Mouse (Mus musculus): Measurements from ENCODE around the gene Olfr250. TPM values are rescaled to one million over a fixed set of nuclear protein-coding genes. Genes with fewer than 3 reads are reported as not detected.

The Olfr250 gene
- polyA plus RNA-seq (2012; rRNA removed) = not detected in 2 replicates

DNA sequence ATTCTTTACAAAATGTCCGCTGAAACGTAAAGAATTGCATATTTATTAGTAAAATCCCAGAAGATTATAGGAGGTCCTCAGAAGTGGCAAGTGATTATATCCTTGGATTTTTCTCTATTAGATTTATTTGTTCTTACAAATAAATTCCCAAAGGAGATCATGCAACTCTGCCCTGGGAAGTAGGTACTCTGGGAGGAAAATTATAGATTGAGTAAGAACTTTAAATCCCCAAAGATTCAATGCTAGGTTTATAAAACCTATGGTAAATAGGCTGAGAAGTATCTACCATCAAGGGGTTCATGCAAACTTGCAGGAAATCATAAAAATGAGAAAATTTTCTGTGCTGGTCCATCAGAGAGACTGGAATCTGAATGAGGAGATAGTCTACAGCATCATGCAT, at the start of gene Olfr250:
Gene Olfr250 (plus strand): TSS at position 301 of the 400 bp plus-strand sequence.

GRCm38 (mm10) chr9:38328760-38329159, 37.9 kb upstream of the Olfr250 start, which contains the start of gene Olfr25:
TSS of gene Olfr25 (plus strand) at chr9:38329060.

GRCm38 (mm10) chr9:38348111-38348510, 18.6 kb upstream of the Olfr250 start, which contains the start of gene Olfr898:
TSS of gene Olfr898 (plus strand) at chr9:38348411.

DNA sequence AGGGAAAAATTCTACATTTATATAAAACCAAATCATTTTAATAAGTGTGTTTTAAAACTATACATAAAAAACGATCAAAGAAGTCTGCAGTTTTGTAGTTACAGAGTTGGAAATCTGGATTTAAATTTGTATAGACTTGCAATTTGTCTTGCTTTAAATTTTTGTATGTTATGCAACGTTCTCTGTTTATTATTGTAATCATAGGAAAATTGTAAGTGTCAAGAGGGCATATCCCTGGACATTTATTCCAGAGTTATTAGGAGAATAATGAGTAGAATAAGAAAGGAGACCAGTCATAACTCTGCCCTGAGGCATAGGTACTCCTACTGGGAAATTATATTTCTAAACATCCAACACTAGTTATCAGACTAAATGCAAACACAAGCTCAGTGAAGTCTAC, 10.1 kb downstream of the Olfr250 start, which contains the start of gene Olfr251:
Gene Olfr251 (plus strand): TSS at position 301 of the 400 bp plus-strand sequence.

GRCm38 (mm10) chr9:38401398-38401797, 34.7 kb downstream of the Olfr250 start, which contains the start of gene Olfr147:
TSS of gene Olfr147 (plus strand) at chr9:38401698.

Other genes with a start within 250 kb of the Olfr250 start
- gene Olfr890, start 224.4 kb upstream of the Olfr250 start, polyA plus RNA-seq (2012; rRNA removed) = not detected in 2 replicates
- not detected in 2 replicates for gene Olfr891, start 186.1 kb upstream of the Olfr250 start, polyA plus RNA-seq (2012; rRNA removed)
- gene Olfr893, start 158.5 kb upstream of the Olfr250 start, polyA plus RNA-seq (2012; rRNA removed) = not detected in 2 replicates
- gene Olfr894, start 148.8 kb upstream of the Olfr250 start, polyA plus RNA-seq (2012; rRNA removed) = not detected in 2 replicates
- not detected in 2 replicates for gene Olfr143, start 114.1 kb upstream of the Olfr250 start, polyA plus RNA-seq (2012; rRNA removed)
- gene Olfr895, start 99.0 kb upstream of the Olfr250 start, polyA plus RNA-seq (2012; rRNA removed) = not detected in 2 replicates
- gene Olfr896-ps1, start 75.8 kb upstream of the Olfr250 start, polyA plus RNA-seq (2012; rRNA removed) = not detected in 2 replicates
- gene Olfr25, start 37.8 kb upstream of the Olfr250 start, polyA plus RNA-seq (2012; rRNA removed) = not detected in 2 replicates
- gene Olfr898, start 18.5 kb upstream of the Olfr250 start, polyA plus RNA-seq (2012; rRNA removed) = not detected in 2 replicates
- not detected in 2 replicates for gene Olfr251, start 10.2 kb downstream of the Olfr250 start, polyA plus RNA-seq (2012; rRNA removed)
- not detected in 2 replicates for gene Olfr147, start 34.8 kb downstream of the Olfr250 start, polyA plus RNA-seq (2012; rRNA removed)
- not detected in 2 replicates for gene Olfr901, start 62.6 kb downstream of the Olfr250 start, polyA plus RNA-seq (2012; rRNA removed)
- not detected in 2 replicates for gene Olfr902, start 80.8 kb downstream of the Olfr250 start, polyA plus RNA-seq (2012; rRNA removed)
- not detected in 2 replicates for gene Olfr904, start 96.2 kb downstream of the Olfr250 start, polyA plus RNA-seq (2012; rRNA removed)
- not detected in 2 replicates for gene Olfr905, start 104.2 kb downstream of the Olfr250 start, polyA plus RNA-seq (2012; rRNA removed)
- not detected in 2 replicates for gene Olfr906, start 120.2 kb downstream of the Olfr250 start, polyA plus RNA-seq (2012; rRNA removed)
- not detected in 2 replicates for gene Olfr907, start 128.9 kb downstream of the Olfr250 start, polyA plus RNA-seq (2012; rRNA removed)
- gene Olfr911-ps1, start 154.7 kb downstream of the Olfr250 start, polyA plus RNA-seq (2012; rRNA removed) = not detected in 2 replicates
- not detected in 2 replicates for gene Olfr910, start 171.0 kb downstream of the Olfr250 start, polyA plus RNA-seq (2012; rRNA removed)
- gene Olfr912, start 213.3 kb downstream of the Olfr250 start, polyA plus RNA-seq (2012; rRNA removed) = not detected in 2 replicates
- gene Olfr913, start 225.9 kb downstream of the Olfr250 start, polyA plus RNA-seq (2012; rRNA removed) = not detected in 2 replicates
- not detected in 2 replicates for gene Olfr914, start 238.2 kb downstream of the Olfr250 start, polyA plus RNA-seq (2012; rRNA removed)

All from stomach, adult 2 months (tissue).